Mouse (Mus musculus): ENCODE data around the gene Gp6.
"Not testable (repeated sequence)": the region's sequence is repeated elsewhere in the genome, so short reads cannot be mapped to it uniquely, and the experiment has no call there.

Gene Gp6

GRCm38 (mm10) chr7:4397730-4398129, at the start of gene Gp6:
Gp6 (minus strand) TSS chr7:4397744.
- DNase-seq (ENCODE audit: low spot score in 2 of 2): no peak

GRCm38 (mm10) chr7:4447138-4447537, 49.6 kb upstream of the Gp6 start:
- no peak for DNase-seq (ENCODE audit: low spot score in 2 of 2)

GRCm38 (mm10) chr7:4445216-4445791, 47.8 kb upstream of the Gp6 start, which contains the start of gene Rdh13:
Rdh13 (minus strand) TSS chr7:4445649.
- peak; percentile 72 to 82 for DNase-seq (ENCODE audit: low spot score in 2 of 2)

GRCm38 (mm10) chr7:4440549-4440948, 43.0 kb upstream of the Gp6 start:
- DNase-seq (ENCODE audit: low spot score in 2 of 2): no peak

DNA sequence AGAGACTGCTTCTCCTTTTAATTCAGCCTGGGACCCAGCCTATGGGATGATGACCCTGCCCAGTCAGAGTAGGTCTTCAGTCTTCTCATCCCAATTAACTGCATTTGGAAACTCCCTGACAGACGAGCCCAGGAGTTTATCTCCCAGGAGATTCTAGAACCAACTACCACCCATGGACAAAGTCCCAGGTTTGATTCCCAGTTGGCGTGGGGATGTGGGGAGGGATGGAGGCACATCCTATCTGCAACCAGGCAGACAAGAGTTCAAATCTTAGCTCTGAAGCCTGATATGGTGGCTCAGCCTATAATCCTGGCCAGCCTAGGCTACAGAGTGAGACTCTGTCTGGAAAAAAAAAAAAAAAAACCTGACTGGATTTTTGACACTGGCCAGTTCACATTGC, 40.2 kb upstream of the Gp6 start:
- no peak for DNase-seq (ENCODE audit: low spot score in 2 of 2)

GRCm38 (mm10) chr7:4432026-4432425, 34.5 kb upstream of the Gp6 start:
- DNase-seq (ENCODE audit: low spot score in 2 of 2): no peak

- peak; percentile 52 to 57 for DNase-seq (ENCODE audit: low spot score in 2 of 2)
Measured at GRCm38 (mm10) chr7:4431548-4431947, 34.0 kb upstream of the Gp6 start.

GRCm38 (mm10) chr7:4430246-4430844, 32.8 kb upstream of the Gp6 start:
- no peak for DNase-seq (ENCODE audit: low spot score in 2 of 2)

GRCm38 (mm10) chr7:4427161-4427912, 29.8 kb upstream of the Gp6 start:
- DNase-seq (ENCODE audit: low spot score in 2 of 2): peak; percentile 86 to 90

DNA sequence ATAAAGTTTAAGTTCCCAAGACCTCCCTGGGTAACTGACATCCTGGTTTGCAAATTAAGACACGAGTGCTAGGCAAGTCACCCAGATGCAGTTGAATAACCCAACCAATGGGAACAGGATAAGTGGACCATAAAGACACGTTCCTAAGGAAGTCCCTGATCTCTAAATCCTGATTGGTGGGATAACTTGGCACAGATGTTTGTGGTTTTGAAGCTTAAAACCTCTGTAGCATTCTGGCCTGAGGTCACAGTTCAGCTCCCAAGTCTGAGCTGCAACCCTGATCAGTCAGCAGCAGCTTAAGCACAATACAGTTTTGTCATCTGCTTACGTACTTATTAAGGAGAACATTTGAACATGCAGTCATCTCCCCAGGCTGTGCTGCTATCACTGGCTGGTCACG, 22.7 kb upstream of the Gp6 start:
- DNase-seq (ENCODE audit: low spot score in 2 of 2): no peak

- DNase-seq (ENCODE audit: low spot score in 2 of 2): no peak
Measured at GRCm38 (mm10) chr7:4419681-4420080, 22.1 kb upstream of the Gp6 start.

DNA sequence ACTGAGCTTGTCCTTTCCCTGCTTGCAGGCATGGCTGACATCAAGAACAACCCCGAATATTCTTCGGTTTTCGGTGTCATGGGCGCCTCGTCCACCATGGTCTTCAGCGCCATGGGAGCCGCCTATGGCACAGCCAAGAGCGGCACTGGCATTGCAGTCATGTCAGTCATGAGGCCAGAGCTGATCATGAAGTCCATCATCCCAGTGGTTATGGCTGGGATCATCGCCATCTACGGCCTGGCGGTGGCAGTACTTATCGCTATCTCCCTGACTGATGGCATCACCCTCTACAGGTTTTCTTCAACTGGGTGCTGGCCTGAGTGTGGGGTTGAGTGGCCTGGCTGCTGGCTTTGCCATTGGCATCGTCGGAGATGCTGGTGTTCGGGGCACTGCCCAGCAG, 14.9 kb upstream of the Gp6 start:
- not testable (repeated sequence) for DNase-seq (ENCODE audit: low spot score in 2 of 2)

GRCm38 (mm10) chr7:4373521-4373920, 24.0 kb downstream of the Gp6 start:
- no peak for DNase-seq (ENCODE audit: low spot score in 2 of 2)

DNA sequence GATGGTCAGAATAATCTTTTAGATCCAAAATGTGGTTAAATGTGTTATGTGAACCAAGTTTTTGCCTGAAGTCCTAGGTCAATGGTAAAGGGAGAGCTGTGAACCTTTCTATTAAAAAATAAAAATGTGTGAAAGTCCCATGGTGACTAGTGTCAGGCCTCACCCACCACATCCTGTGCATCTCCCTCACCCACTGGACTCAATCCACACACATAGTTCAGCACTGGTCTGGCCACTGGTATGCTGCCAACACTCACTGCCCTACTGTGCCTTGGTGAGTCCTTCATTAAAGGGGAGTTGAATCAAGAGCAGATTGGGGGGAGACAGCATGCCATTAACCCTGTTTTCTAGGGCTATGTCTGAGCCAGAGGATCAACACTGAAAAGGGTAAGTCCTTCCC, 60.0 kb downstream of the Gp6 start, which contains the start of gene Ncr1:
Gene Ncr1 (plus strand): TSS at position 216 of the 400 bp plus-strand sequence.
- DNase-seq (ENCODE audit: low spot score in 2 of 2): no peak

- no peak for DNase-seq (ENCODE audit: low spot score in 2 of 2)
Measured at GRCm38 (mm10) chr7:4323301-4323700, 74.2 kb downstream of the Gp6 start.
